Mouse (Mus musculus) midbrain, embryonic 10.5 days (tissue): Measurements from ENCODE around the gene Sept8. TPM values are rescaled to one million over a fixed set of nuclear protein-coding genes. Genes with fewer than 3 reads are reported as not detected.

Experiments used
- DNase-seq: peaks from one replicate; pipeline ENCODE4 v3.0.0-alpha.2; 2017; ENCODE audit warnings: low spot score
- H3K27ac ChIP-seq: fragments of 300-500 bp; sonication (generic); replicated peaks from 2 replicates; pipeline ENCODE4 v1.5.1; 2016; ENCODE audit warnings: mild to moderate bottlenecking
- H3K27me3 ChIP-seq: fragments of 300-500 bp; sonication (generic); 2 replicates; pipeline ENCODE4 v1.6.1; 2016; ENCODE audit warnings: low read depth, mild to moderate bottlenecking; ENCODE audit not compliant: poor library complexity, severe bottlenecking
- H3K36me3 ChIP-seq: fragments of 300-500 bp; sonication (generic); 2 replicates; pipeline ENCODE4 v1.6.1; 2016; ENCODE audit warnings: mild to moderate bottlenecking, moderate library complexity
- H3K4me1 ChIP-seq: fragments of 300-500 bp; sonication (generic); 2 replicates; pipeline ENCODE4 v1.6.1; 2016
- H3K4me3 ChIP-seq: fragments of 300-500 bp; sonication (generic); 2 replicates; pipeline ENCODE4 v1.5.1; 2016; ENCODE audit warnings: mild to moderate bottlenecking, moderate library complexity
- H3K9me3 ChIP-seq: fragments of 300-500 bp; sonication (generic); replicated peaks from 2 replicates; pipeline ENCODE4 v1.6.1; 2016; ENCODE audit warnings: mild to moderate bottlenecking
- WGBS: fragments of 180-500 bp; shearing (Covaris S2); methylation state at CpG from one replicate; pipeline ENCODE4 v1.1.7; 2016; 5-methylcytosine and 5-hydroxymethylcytosine counted together
- polyA plus RNA-seq: library from polyadenylated mRNA; unstranded; fragments of >200 nt; fragmentation: Nextera tagmentation; extraction: Ambion mirVana; gene quantifications from 2 replicates; pipeline ENCODE4 v1.2.1, GENCODE M21; 2016

The Sept8 gene
- polyA plus RNA-seq, 1 experiment from 2014 or later = 18.0 TPM

GRCm38 (mm10) chr11:53567224-53568014 lies 48.4 kb downstream of the Sept8 start, which contains the start of gene Kif3a:
Gene Kif3a (plus strand): TSS chr11:53567379.
- Histone ChIP-seq H3K9me3 (0 out of 2 replicates have a peak, but pooled peaks cover 5% of the 10 kb centered on the region), H3K4me3 (peak within 1 kb of the TSS; percentile 95), H3K4me1 (peaks cover 22% of the 10 kb centered on the region), H3K27me3 (no peaks in the 10 kb centered on the region), H3K27ac (peak within 1 kb of the TSS; percentile 92), H3K36me3 (peaks cover 17% of the 10 kb centered on the region)
- peak; percentile 96 for DNase-seq
- under 1% methylated on average over 69 of the region's 69 CpGs for WGBS

- no peak for DNase-seq
- no peaks in the 10 kb centered on the region for H3K27me3 ChIP-seq
- WGBS = 96% methylated on average over 3 of the region's 3 CpGs
- no peak overlapping the region for H3K4me3 ChIP-seq
- no peak overlapping the region for H3K27ac ChIP-seq
- H3K4me1 ChIP-seq = no peaks in the 10 kb centered on the region
- no peaks in the 10 kb centered on the region for H3K9me3 ChIP-seq
- peaks cover 71% of the 10 kb centered on the region for H3K36me3 ChIP-seq
Measured at GRCm38 (mm10) chr11:53580562-53580961, 61.5 kb downstream of the Sept8 start.

GRCm38 (mm10) chr11:53583151-53583550 lies 64.1 kb downstream of the Sept8 start:
- Histone ChIP-seq H3K36me3 (peaks cover 84% of the 10 kb centered on the region), H3K27ac (no peak overlapping the region), H3K4me3 (no peak overlapping the region), H3K4me1 (peaks cover 4% of the 10 kb centered on the region; the same call in 1 of the 2 replicates), H3K27me3 (no peaks in the 10 kb centered on the region), H3K9me3 (no peaks in the 10 kb centered on the region)
- DNase-seq = no peak
- WGBS = 84% methylated on average over 10 of the region's 10 CpGs

GRCm38 (mm10) chr11:53584849-53585248 lies 65.8 kb downstream of the Sept8 start:
- Histone ChIP-seq H3K9me3 (no peaks in the 10 kb centered on the region), H3K27me3 (no peaks in the 10 kb centered on the region), H3K4me1 (peaks cover 4% of the 10 kb centered on the region; the same call in 1 of the 2 replicates), H3K36me3 (peaks cover 85% of the 10 kb centered on the region), H3K4me3 (no peak overlapping the region), H3K27ac (no peak overlapping the region)
- 69% methylated on average over 3 of the region's 3 CpGs for WGBS
- no peak for DNase-seq

- H3K4me3 ChIP-seq = no peak overlapping the region
- H3K4me1 ChIP-seq = peaks cover 4% of the 10 kb centered on the region; the same call in 1 of the 2 replicates
- H3K36me3 ChIP-seq = peaks cover 82% of the 10 kb centered on the region
- no peaks in the 10 kb centered on the region for H3K9me3 ChIP-seq
- no peak overlapping the region for H3K27ac ChIP-seq
- H3K27me3 ChIP-seq = no peaks in the 10 kb centered on the region
- WGBS = 96% methylated on average over 6 of the region's 6 CpGs
- no peak for DNase-seq
Measured at GRCm38 (mm10) chr11:53585510-53585909, 66.5 kb downstream of the Sept8 start.

GRCm38 (mm10) chr11:53588279-53588678 lies 69.2 kb downstream of the Sept8 start:
- H3K9me3 ChIP-seq = no peaks in the 10 kb centered on the region
- H3K36me3 ChIP-seq = peaks cover 86% of the 10 kb centered on the region
- H3K4me1 ChIP-seq = peaks cover 4% of the 10 kb centered on the region; the same call in 1 of the 2 replicates
- H3K27ac ChIP-seq = no peak overlapping the region
- DNase-seq = no peak
- no peaks in the 10 kb centered on the region for H3K27me3 ChIP-seq
- 75% methylated on average over 8 of the region's 8 CpGs for WGBS
- no peak overlapping the region for H3K4me3 ChIP-seq

- peak; percentile 59 for DNase-seq
- Histone ChIP-seq H3K27ac (no peak overlapping the region), H3K4me3 (no peak overlapping the region), H3K27me3 (no peaks in the 10 kb centered on the region), H3K36me3 (peaks cover 87% of the 10 kb centered on the region), H3K9me3 (no peaks in the 10 kb centered on the region), H3K4me1 (peaks cover 4% of the 10 kb centered on the region; the same call in 1 of the 2 replicates)
- WGBS = 45% methylated on average over 15 of the region's 15 CpGs
Measured at GRCm38 (mm10) chr11:53590368-53590768, 71.3 kb downstream of the Sept8 start.

- Histone ChIP-seq H3K4me3 (no peak overlapping the region), H3K36me3 (peaks cover 89% of the 10 kb centered on the region), H3K27ac (no peak overlapping the region), H3K4me1 (peaks cover 4% of the 10 kb centered on the region; the same call in 1 of the 2 replicates), H3K27me3 (no peaks in the 10 kb centered on the region), H3K9me3 (no peaks in the 10 kb centered on the region)
- WGBS = 94% methylated on average over 5 of the region's 5 CpGs
- no peak for DNase-seq
Measured at GRCm38 (mm10) chr11:53591116-53591515, 72.1 kb downstream of the Sept8 start.

Other genes starting within 250 kb of the Sept8 start
- 106 and 116 TPM in 2 replicates for gene Hspa4, start 218.8 kb upstream of the Sept8 start, polyA plus RNA-seq
- 24.6 and 25.2 TPM in 2 replicates for gene Zcchc10, start 194.6 kb upstream of the Sept8 start, polyA plus RNA-seq
- 27.7 and 40.8 TPM in 2 replicates for gene Aff4, start 168.4 kb upstream of the Sept8 start, polyA plus RNA-seq
- gene Leap2, start 96.1 kb upstream of the Sept8 start, polyA plus RNA-seq = not detected in 2 replicates
- 597 and 602 TPM in 2 replicates for gene Uqcrq, start 88.4 kb upstream of the Sept8 start, polyA plus RNA-seq
- gene Gdf9, start 88.2 kb upstream of the Sept8 start, polyA plus RNA-seq = 2.1 and 2.7 TPM in 2 replicates
- not detected in 2 replicates for gene Gm10447, start 62.1 kb upstream of the Sept8 start, polyA plus RNA-seq
- 1.8 and 2.1 TPM in 2 replicates for gene Shroom1, start 62.1 kb upstream of the Sept8 start, polyA plus RNA-seq
- not detected in 2 replicates for gene Gm9837, start 48.8 kb upstream of the Sept8 start, polyA plus RNA-seq
- gene Gm9945, start 39.1 kb upstream of the Sept8 start, polyA plus RNA-seq = not detected in 2 replicates
- gene Sowaha, start 39.0 kb upstream of the Sept8 start, polyA plus RNA-seq = 0.19 and 0.26 TPM in 2 replicates
- gene Kif3a, start 48.1 kb downstream of the Sept8 start, polyA plus RNA-seq = 77.3 and 94.6 TPM in 2 replicates
- gene Il4, start 99.4 kb downstream of the Sept8 start, polyA plus RNA-seq = 1.0 and 1.3 TPM in 2 replicates
- not detected in 2 replicates for gene Il13, start 115.4 kb downstream of the Sept8 start, polyA plus RNA-seq
- 21.2 and 22.6 TPM in 2 replicates for gene Rad50, start 188.1 kb downstream of the Sept8 start, polyA plus RNA-seq
- gene Il5, start 201.5 kb downstream of the Sept8 start, polyA plus RNA-seq = not detected in 2 replicates